Comparison of ENCODE assay signal across 7 mouse cellular contexts in the genomic region with DNA sequence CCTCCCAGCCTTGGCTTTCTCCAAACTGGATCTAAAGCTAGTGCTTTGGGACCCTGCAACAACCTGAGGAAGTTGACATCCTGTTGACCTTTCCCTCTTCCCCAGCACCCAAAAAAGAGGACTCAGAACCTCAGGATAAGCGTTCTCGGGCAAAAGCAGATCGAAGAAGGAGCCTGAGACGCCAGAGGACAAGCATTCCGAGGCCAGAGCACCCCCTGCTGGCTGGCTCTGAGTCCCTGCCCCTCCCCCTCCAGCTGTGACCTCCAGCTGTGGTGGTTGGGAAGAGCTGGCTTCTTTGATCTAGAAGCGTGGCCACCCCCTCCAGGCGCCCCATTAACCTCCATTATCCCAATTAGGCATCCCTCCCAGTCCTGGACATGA. TPM values are rescaled to one million over a fixed set of nuclear protein-coding genes. Genes with fewer than 3 reads are reported as not detected.
DNase-seq lines count a peak whose midpoint lies in the region; ATAC-seq lines count a peak whose summit lies in the region.

No protein-coding gene starts in this region.

- no peaks in the 10 kb centered on the region for H3K36me3 ChIP-seq in intestine, embryonic 16.5 days (ENCODE audit: control insufficient read depth, insufficient read depth, low read length)
- H3K36me3 ChIP-seq in limb, embryonic 10.5 days: no peaks in the 10 kb centered on the region
- no peaks in the 10 kb centered on the region for H3K36me3 ChIP-seq in midbrain, embryonic 12.5 days

- H3K4me3 ChIP-seq in intestine, embryonic 16.5 days (ENCODE audit: low read length): peak overlapping the region; percentile 72
- peak overlapping the region; percentile 63 for H3K4me3 ChIP-seq in limb, embryonic 10.5 days
- peak overlapping the region; percentile 61 for H3K4me3 ChIP-seq in midbrain, embryonic 12.5 days

- WGBS in intestine, embryonic 16.5 days: 0% methylated on average over 7 of the region's 7 CpGs
- WGBS in limb, embryonic 10.5 days: 1% methylated on average over 7 of the region's 7 CpGs
- 0% methylated on average over 7 of the region's 7 CpGs for WGBS in midbrain, embryonic 12.5 days

- H3K27me3 ChIP-seq in intestine, embryonic 16.5 days (replicated peaks; ENCODE audit: control insufficient read depth, insufficient read depth, low read length): no peaks in the 10 kb centered on the region
- H3K27me3 ChIP-seq in limb, embryonic 10.5 days (ENCODE audit: low read depth, poor library complexity, severe bottlenecking): 0 out of 2 replicates have a peak, but pooled peaks cover under 1% of the 10 kb centered on the region
- H3K27me3 ChIP-seq in midbrain, embryonic 12.5 days: peaks cover 28% of the 10 kb centered on the region

- peak; percentile 82 for ATAC-seq in intestine, embryonic 16.5 days
- peak; percentile 69 for ATAC-seq in midbrain, embryonic 12.5 days (ENCODE audit: low FRiP score, low read depth)

- peak overlapping the region; percentile 97 for H3K4me2 ChIP-seq in intestine, embryonic 16.5 days (ENCODE audit: low read depth, low read length)
- peak overlapping the region; percentile 95 for H3K4me2 ChIP-seq in midbrain, embryonic 12.5 days (replicated peaks)

- intact Hi-C loops in gastrocnemius, postnatal 36 days (cut with DNase I): loop anchor here (2.0 to 5.0 kb wide), 2 partner anchors 26 to 35 kb away; a partner anchor contains a TSS

- H3K9me3 ChIP-seq in intestine, embryonic 16.5 days (ENCODE audit: control insufficient read depth, low read length): no peaks in the 10 kb centered on the region
- H3K9me3 ChIP-seq in limb, embryonic 10.5 days (replicated peaks): no peaks in the 10 kb centered on the region
- H3K9me3 ChIP-seq in midbrain, embryonic 12.5 days: no peaks in the 10 kb centered on the region

- H3K9ac ChIP-seq in intestine, embryonic 16.5 days (ENCODE audit: low read depth, low read length): peak overlapping the region; percentile 79
- peak overlapping the region; percentile 78 for H3K9ac ChIP-seq in midbrain, embryonic 12.5 days (replicated peaks)

- peak overlapping the region; percentile 70 for H3K27ac ChIP-seq in intestine, embryonic 16.5 days (ENCODE audit: low read length)
- peak overlapping the region; percentile 91 for H3K27ac ChIP-seq in limb, embryonic 10.5 days
- peak overlapping the region; percentile 60 for H3K27ac ChIP-seq in midbrain, embryonic 12.5 days (replicated peaks)

- peak; percentile 88 to 96 for DNase-seq in adrenal gland, adult (ENCODE audit: inconsistent age in 2 of 2, low spot score in 1 of 2)
- peak; percentile 81 for DNase-seq in embryo, embryonic 11.5 days (ENCODE audit: low read depth, low spot score)
- peak; percentile 84 to 90 for DNase-seq in gastrocnemius, postnatal 36 days
- peak; percentile 93 for DNase-seq in limb, embryonic 10.5 days (ENCODE audit: low spot score)
- peak; percentile 80 for DNase-seq in skeletal muscle tissue, adult 2 months (ENCODE audit: low read depth, low spot score)

- peaks cover 19% of the 10 kb centered on the region for H3K4me1 ChIP-seq in intestine, embryonic 16.5 days (ENCODE audit: control insufficient read depth, insufficient read depth, low read length)
- peaks cover 43% of the 10 kb centered on the region for H3K4me1 ChIP-seq in limb, embryonic 10.5 days
- H3K4me1 ChIP-seq in midbrain, embryonic 12.5 days: peaks cover 17% of the 10 kb centered on the region

RNA-seq across cellular contexts. Expression of a gene that starts 10.2 kb away (rescaled TPM):
- total RNA-seq in gastrocnemius, postnatal 36 days (2021): not detected
- polyA plus RNA-seq in intestine, embryonic 16.5 days (2015; fragmentation: Nextera tagmentation; extraction: Ambion mirVana): 0.50 and 0.60 TPM in 2 replicates
- 1.6 and 1.8 TPM in 2 replicates for polyA plus RNA-seq in limb, embryonic 10.5 days (2016; fragmentation: Nextera tagmentation; extraction: Ambion mirVana)
- 0.46 and 0.93 TPM in 2 replicates for polyA plus RNA-seq in midbrain, embryonic 12.5 days (2016; fragmentation: Nextera tagmentation; extraction: Ambion mirVana)

RNA-seq across cellular contexts. Expression of a gene that starts 26.6 kb away (rescaled TPM):
- total RNA-seq in gastrocnemius, postnatal 36 days (2021): 1 to 10 TPM; 4.3 to 7.3 TPM
- polyA plus RNA-seq in intestine, embryonic 16.5 days (2015; fragmentation: Nextera tagmentation; extraction: Ambion mirVana): 50.6 and 59.1 TPM in 2 replicates
- 150 and 163 TPM in 2 replicates for polyA plus RNA-seq in limb, embryonic 10.5 days (2016; fragmentation: Nextera tagmentation; extraction: Ambion mirVana)
- 61.5 and 67.9 TPM in 2 replicates for polyA plus RNA-seq in midbrain, embryonic 12.5 days (2016; fragmentation: Nextera tagmentation; extraction: Ambion mirVana)

RNA-seq across cellular contexts. Expression of a gene that starts 28.8 kb away (rescaled TPM):
- total RNA-seq in gastrocnemius, postnatal 36 days (2021): 10 to 100 TPM; 20.2 to 22.8 TPM
- polyA plus RNA-seq in intestine, embryonic 16.5 days (2015; fragmentation: Nextera tagmentation; extraction: Ambion mirVana): 6.8 and 7.2 TPM in 2 replicates
- 9.1 and 9.8 TPM in 2 replicates for polyA plus RNA-seq in limb, embryonic 10.5 days (2016; fragmentation: Nextera tagmentation; extraction: Ambion mirVana)
- 9.6 and 10.2 TPM in 2 replicates for polyA plus RNA-seq in midbrain, embryonic 12.5 days (2016; fragmentation: Nextera tagmentation; extraction: Ambion mirVana)

RNA-seq across cellular contexts. Expression of a gene that starts 45.6 kb away (rescaled TPM):
- total RNA-seq in gastrocnemius, postnatal 36 days (2021): 10 to 100 TPM; 14.8 to 16.3 TPM
- polyA plus RNA-seq in intestine, embryonic 16.5 days (2015; fragmentation: Nextera tagmentation; extraction: Ambion mirVana): 75.3 and 80.9 TPM in 2 replicates
- polyA plus RNA-seq in limb, embryonic 10.5 days (2016; fragmentation: Nextera tagmentation; extraction: Ambion mirVana): 123 and 135 TPM in 2 replicates
- polyA plus RNA-seq in midbrain, embryonic 12.5 days (2016; fragmentation: Nextera tagmentation; extraction: Ambion mirVana): 96.1 and 108 TPM in 2 replicates

RNA-seq across cellular contexts. Expression of a gene that starts 51.2 kb away (rescaled TPM):
- total RNA-seq in gastrocnemius, postnatal 36 days (2021): 100 to 1,000 TPM; 189 to 216 TPM
- 280 and 283 TPM in 2 replicates for polyA plus RNA-seq in intestine, embryonic 16.5 days (2015; fragmentation: Nextera tagmentation; extraction: Ambion mirVana)
- polyA plus RNA-seq in limb, embryonic 10.5 days (2016; fragmentation: Nextera tagmentation; extraction: Ambion mirVana): 351 and 381 TPM in 2 replicates
- 363 and 378 TPM in 2 replicates for polyA plus RNA-seq in midbrain, embryonic 12.5 days (2016; fragmentation: Nextera tagmentation; extraction: Ambion mirVana)

Comparison
In these comparisons a context has a peak if more than half of its experiments do, and no peak if none do; other contexts are left out.
1. Peak in every context shown above with its lines: DNase-seq, ATAC-seq, H3K4me3 ChIP-seq and H3K27ac ChIP-seq.